Mouse (Mus musculus) adrenal gland, adult 10 weeks (tissue): ENCODE data around the gene Gm340. TPM values are rescaled to one million over a fixed set of nuclear protein-coding genes. Genes with fewer than 3 reads are reported as not detected.

Source experiments
- polyA plus RNA-seq: library from polyadenylated mRNA; stranded (reverse); fragments of 350-450 nt; fragmentation: Illumina TruSeq; extraction: RNeasy Lipid Tissue Mini Kit (QIAGEN cat#74804); gene quantifications from one replicate; pipeline ENCODE4 v1.2.3, GENCODE M21; 2014; ENCODE audit warnings: low read depth, low replicate concordance

The Gm340 gene
- polyA plus RNA-seq: 3.6 TPM

GRCm38 (mm10) chr19:41581706-41582420 lies at the start of gene Gm340:
Gm340 (plus strand) TSS chr19:41582370.

Other genes with a start within 250 kb of the Gm340 start
- gene Pik3ap1, start 197.3 kb upstream of the Gm340 start, polyA plus RNA-seq: 11.3 TPM
- 22.2 TPM for gene Lcor, start 99.7 kb upstream of the Gm340 start, polyA plus RNA-seq
- gene Slit1, start 161.3 kb downstream of the Gm340 start, polyA plus RNA-seq: 0.41 TPM
- 5.7 TPM for gene Arhgap19, start 219.7 kb downstream of the Gm340 start, polyA plus RNA-seq
- 1.3 TPM for gene Frat1, start 247.6 kb downstream of the Gm340 start, polyA plus RNA-seq